Mouse (Mus musculus): ENCODE results near the gene Dlx6. TPM values are rescaled to one million over a fixed set of nuclear protein-coding genes. Genes with fewer than 3 reads are reported as not detected.

Gene Dlx6
- polyA plus RNA-seq, 1 experiment from 2014 or later: not detected

DNA sequence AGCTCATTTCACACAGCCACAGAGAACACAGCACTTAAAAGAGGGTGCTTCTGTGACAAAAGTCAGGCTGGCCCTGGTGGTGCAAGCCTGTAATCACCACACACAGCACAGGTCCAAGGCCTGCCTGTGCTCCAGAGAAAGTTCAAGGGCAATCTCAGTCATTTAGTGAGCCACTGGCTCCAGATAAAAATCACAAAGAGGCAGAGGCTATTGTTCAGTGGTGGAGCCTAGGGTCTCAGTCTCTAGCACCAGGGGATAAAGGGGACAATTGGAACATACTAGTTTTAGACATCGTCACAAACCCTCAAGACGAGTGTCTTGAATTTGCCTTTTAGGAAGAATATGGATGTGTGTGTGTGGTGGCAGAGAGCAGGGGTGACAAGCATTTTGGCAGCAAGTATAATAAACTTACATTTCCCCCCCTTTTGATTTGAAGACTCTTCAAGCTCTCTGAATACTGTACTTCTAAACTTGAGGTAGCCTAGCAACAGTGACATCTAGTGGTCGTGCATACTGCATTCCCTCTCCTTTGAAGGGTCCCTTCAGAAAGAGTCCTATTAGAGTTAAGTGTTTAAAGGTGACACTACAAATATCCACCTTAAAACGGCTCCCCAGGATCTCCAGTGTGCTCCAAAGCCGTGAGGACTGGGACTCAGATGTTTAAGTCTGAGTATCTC, 51.9 kb downstream of the Dlx6 start:
- Histone ChIP-seq H3K9ac (ENCODE audit: low read depth, low read length) (no peak overlapping the region), H3K27ac (ENCODE audit: low read depth, low read length) (no peak overlapping the region), H3K27me3 (replicated peaks; ENCODE audit: control insufficient read depth, insufficient read depth, low read length) (no peaks in the 10 kb centered on the region), H3K36me3 (ENCODE audit: control insufficient read depth, insufficient read depth) (no peaks in the 10 kb centered on the region), H3K4me2 (replicated peaks; ENCODE audit: low read depth) (no peak overlapping the region), H3K4me3 (ENCODE audit: low read depth, low read length) (no peak overlapping the region), H3K4me1 (replicated peaks; ENCODE audit: control insufficient read depth, insufficient read depth, low read length) (no peaks in the 10 kb centered on the region), H3K9me3 (ENCODE audit: control insufficient read depth) (no peaks in the 10 kb centered on the region)
- 40% methylated on average over 5 of the region's 5 CpGs for WGBS
- ATAC-seq: 0 out of 2 replicates have a peak, but pooled peaks have one; percentile 31
- peak; percentile 79 for TF ChIP-seq CTCF (IDR thresholded peaks at IDR 0.05; ENCODE audit: low read depth)

DNA sequence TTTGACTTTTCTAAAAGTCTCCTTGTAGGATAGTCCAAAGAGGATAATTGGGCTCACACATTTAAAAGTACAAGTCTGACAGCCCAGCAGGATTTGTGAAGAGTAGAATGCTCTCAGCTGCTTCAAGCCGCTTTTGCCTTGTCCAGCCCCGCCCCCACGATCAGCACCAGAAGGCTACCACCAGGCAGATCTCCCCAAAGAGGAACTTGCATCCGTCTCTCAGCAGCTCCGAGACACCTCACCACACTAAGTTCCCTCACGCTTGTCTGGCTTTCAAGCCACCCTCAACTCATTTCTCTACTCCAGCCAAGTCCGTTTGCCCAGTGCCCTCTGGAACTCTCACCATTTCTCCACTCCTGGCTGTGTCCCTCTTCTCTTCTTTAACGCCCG, 52.4 kb downstream of the Dlx6 start:
- no peak overlapping the region for H3K9ac ChIP-seq (ENCODE audit: low read depth, low read length)

DNA sequence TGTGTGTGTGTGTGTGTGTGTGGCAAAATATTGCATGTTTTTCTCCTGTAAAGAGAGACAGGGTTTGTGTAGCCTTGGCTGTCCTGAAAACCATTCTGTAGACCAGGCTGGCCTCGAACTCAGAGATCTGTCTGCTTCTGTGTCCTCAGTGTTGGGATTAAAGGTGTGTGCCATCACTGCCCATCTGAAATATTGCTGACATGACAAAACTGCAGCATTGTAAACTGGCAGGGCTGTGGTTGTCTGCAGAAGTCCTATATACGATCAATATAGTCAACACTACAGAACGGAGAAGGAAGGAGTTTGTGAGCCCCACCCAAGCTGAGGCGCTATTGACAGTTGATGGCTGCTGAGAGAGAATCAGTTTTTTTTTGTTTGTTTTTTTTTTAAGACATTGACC, 54.2 kb downstream of the Dlx6 start:
- Histone ChIP-seq H3K36me3 (ENCODE audit: control insufficient read depth, insufficient read depth) (no peaks in the 10 kb centered on the region), H3K27ac (ENCODE audit: low read depth, low read length) (no peak overlapping the region), H3K9ac (ENCODE audit: low read depth, low read length) (no peak overlapping the region), H3K4me1 (replicated peaks; ENCODE audit: control insufficient read depth, insufficient read depth, low read length) (no peaks in the 10 kb centered on the region), H3K27me3 (replicated peaks; ENCODE audit: control insufficient read depth, insufficient read depth, low read length) (no peaks in the 10 kb centered on the region), H3K4me2 (replicated peaks; ENCODE audit: low read depth) (no peak overlapping the region), H3K4me3 (ENCODE audit: low read depth, low read length) (no peak overlapping the region), H3K9me3 (ENCODE audit: control insufficient read depth) (no peaks in the 10 kb centered on the region)
- 87% methylated on average over 4 of the region's 4 CpGs for WGBS
- TF ChIP-seq CTCF (IDR thresholded peaks at IDR 0.05; ENCODE audit: low read depth): no peak
- ATAC-seq: no peak

More for the DNA sequence above, 52.4 kb downstream of the Dlx6 start:
- Histone ChIP-seq H3K4me2 (replicated peaks; ENCODE audit: low read depth) (no peak overlapping the region), H3K9me3 (ENCODE audit: control insufficient read depth) (no peaks in the 10 kb centered on the region), H3K4me1 (replicated peaks; ENCODE audit: control insufficient read depth, insufficient read depth, low read length) (no peaks in the 10 kb centered on the region), H3K27me3 (replicated peaks; ENCODE audit: control insufficient read depth, insufficient read depth, low read length) (no peaks in the 10 kb centered on the region), H3K4me3 (ENCODE audit: low read depth, low read length) (no peak overlapping the region), H3K36me3 (ENCODE audit: control insufficient read depth, insufficient read depth) (no peaks in the 10 kb centered on the region), H3K27ac (ENCODE audit: low read depth, low read length) (no peak overlapping the region)
- WGBS: 57% methylated on average over 9 of the region's 9 CpGs
- no peak for TF ChIP-seq CTCF (IDR thresholded peaks at IDR 0.05; ENCODE audit: low read depth)
- no peak for ATAC-seq

Other genes starting within 250 kb of the Dlx6 start
- 0.27 and 0.33 TPM in 2 replicates for gene Dlx5, start 18.8 kb downstream of the Dlx6 start, polyA plus RNA-seq (2015; fragmentation: Nextera tagmentation; extraction: Ambion mirVana)
- 5.2 and 5.5 TPM in 2 replicates for gene Sdhaf3, start 92.7 kb downstream of the Dlx6 start, polyA plus RNA-seq (2015; fragmentation: Nextera tagmentation; extraction: Ambion mirVana)

Measured in intestine, postnatal 0 days (tissue).